Mouse (Mus musculus): ENCODE results near the gene Rbm38. TPM values are rescaled to one million over a fixed set of nuclear protein-coding genes. Genes with fewer than 3 reads are reported as not detected.

Gene Rbm38
- polyA plus RNA-seq (2012; ENCODE audit: insufficient read depth, insufficient read length, missing spikeins), result 13.5 and 14.5 TPM in 2 replicates

GRCm38 (mm10) chr2:173020430-173020829 is at the start of gene Rbm38:
TSS of gene Rbm38 (plus strand) at chr2:173020498.
- peaks cover 23% of the 10 kb centered on the region for H3K4me1 ChIP-seq (ENCODE audit: control insufficient read depth, insufficient read depth, insufficient read length, low read length)

GRCm38 (mm10) chr2:172971865-172972264 is 48.4 kb upstream of the Rbm38 start:
- H3K4me1 ChIP-seq (ENCODE audit: control insufficient read depth, insufficient read depth, insufficient read length, low read length), result no peaks in the 10 kb centered on the region
- no peak overlapping the region for H3K27ac ChIP-seq (replicated peaks; ENCODE audit: low read depth, low read length)
- H3K4me3 ChIP-seq (ENCODE audit: insufficient read depth, low read depth, low read length), result no peak overlapping the region

More at GRCm38 (mm10) chr2:173020430-173020829, at the start of gene Rbm38:
- peak within 1 kb of the TSS; percentile 60 for H3K4me3 ChIP-seq (ENCODE audit: insufficient read depth, low read depth, low read length)
- H3K27ac ChIP-seq (replicated peaks; ENCODE audit: low read depth, low read length), result no peak within 1 kb of the TSS

- Histone ChIP-seq H3K4me3 (ENCODE audit: insufficient read depth, low read depth, low read length) (no peak overlapping the region), H3K4me1 (ENCODE audit: control insufficient read depth, insufficient read depth, insufficient read length, low read length) (no peaks in the 10 kb centered on the region), H3K27ac (replicated peaks; ENCODE audit: low read depth, low read length) (no peak overlapping the region)
Observed at GRCm38 (mm10) chr2:172973806-172974565, 46.3 kb upstream of the Rbm38 start.

- no peak overlapping the region for H3K27ac ChIP-seq (replicated peaks; ENCODE audit: low read depth, low read length)
- no peaks in the 10 kb centered on the region for H3K4me1 ChIP-seq (ENCODE audit: control insufficient read depth, insufficient read depth, insufficient read length, low read length)
- H3K4me3 ChIP-seq (ENCODE audit: insufficient read depth, low read depth, low read length), result no peak overlapping the region
Observed at GRCm38 (mm10) chr2:172974701-172975100, 45.6 kb upstream of the Rbm38 start.

GRCm38 (mm10) chr2:172975159-172975558 is 45.1 kb upstream of the Rbm38 start:
- no peak overlapping the region for H3K4me3 ChIP-seq (ENCODE audit: insufficient read depth, low read depth, low read length)
- no peak overlapping the region for H3K27ac ChIP-seq (replicated peaks; ENCODE audit: low read depth, low read length)
- H3K4me1 ChIP-seq (ENCODE audit: control insufficient read depth, insufficient read depth, insufficient read length, low read length), result no peaks in the 10 kb centered on the region

- Histone ChIP-seq H3K4me3 (ENCODE audit: insufficient read depth, low read depth, low read length) (peak overlapping the region; percentile 37; the same call in 1 of the 2 replicates), H3K4me1 (ENCODE audit: control insufficient read depth, insufficient read depth, insufficient read length, low read length) (no peaks in the 10 kb centered on the region), H3K27ac (replicated peaks; ENCODE audit: low read depth, low read length) (no peak overlapping the region)
Observed at GRCm38 (mm10) chr2:172976661-172977238, 43.5 kb upstream of the Rbm38 start.

- Histone ChIP-seq H3K4me3 (ENCODE audit: insufficient read depth, low read depth, low read length) (peak within 1 kb of the TSS; percentile 37), H3K4me1 (ENCODE audit: control insufficient read depth, insufficient read depth, insufficient read length, low read length) (no peaks in the 10 kb centered on the region), H3K27ac (replicated peaks; ENCODE audit: low read depth, low read length) (no peak within 1 kb of the TSS)
Observed at GRCm38 (mm10) chr2:172977409-172978130, 42.7 kb upstream of the Rbm38 start, which contains the start of gene Spo11. TSS of gene Spo11 (plus strand) at chr2:172977700.

GRCm38 (mm10) chr2:172978131-172978633 is 42.1 kb upstream of the Rbm38 start:
- Histone ChIP-seq H3K27ac (replicated peaks; ENCODE audit: low read depth, low read length) (no peak overlapping the region), H3K4me1 (ENCODE audit: control insufficient read depth, insufficient read depth, insufficient read length, low read length) (no peaks in the 10 kb centered on the region), H3K4me3 (ENCODE audit: insufficient read depth, low read depth, low read length) (no peak overlapping the region)

- no peak overlapping the region for H3K4me3 ChIP-seq (ENCODE audit: insufficient read depth, low read depth, low read length)
- H3K4me1 ChIP-seq (ENCODE audit: control insufficient read depth, insufficient read depth, insufficient read length, low read length), result no peaks in the 10 kb centered on the region
- H3K27ac ChIP-seq (replicated peaks; ENCODE audit: low read depth, low read length), result no peak overlapping the region
Observed at GRCm38 (mm10) chr2:172979666-172980345, 40.5 kb upstream of the Rbm38 start.

- Histone ChIP-seq H3K4me3 (ENCODE audit: insufficient read depth, low read depth, low read length) (no peak overlapping the region), H3K4me1 (ENCODE audit: control insufficient read depth, insufficient read depth, insufficient read length, low read length) (no peaks in the 10 kb centered on the region), H3K27ac (replicated peaks; ENCODE audit: low read depth, low read length) (no peak overlapping the region)
Observed at GRCm38 (mm10) chr2:172982776-172983561, 37.3 kb upstream of the Rbm38 start.

GRCm38 (mm10) chr2:172990161-172990560 is 30.1 kb upstream of the Rbm38 start:
- Histone ChIP-seq H3K4me3 (ENCODE audit: insufficient read depth, low read depth, low read length) (no peak overlapping the region), H3K27ac (replicated peaks; ENCODE audit: low read depth, low read length) (no peak overlapping the region), H3K4me1 (ENCODE audit: control insufficient read depth, insufficient read depth, insufficient read length, low read length) (no peaks in the 10 kb centered on the region)

GRCm38 (mm10) chr2:172996207-172996606 is 24.1 kb upstream of the Rbm38 start:
- Histone ChIP-seq H3K27ac (replicated peaks; ENCODE audit: low read depth, low read length) (no peak overlapping the region), H3K4me1 (ENCODE audit: control insufficient read depth, insufficient read depth, insufficient read length, low read length) (peaks cover 2% of the 10 kb centered on the region; the same call in 1 of the 2 replicates), H3K4me3 (ENCODE audit: insufficient read depth, low read depth, low read length) (no peak overlapping the region)

- H3K27ac ChIP-seq (replicated peaks; ENCODE audit: low read depth, low read length), result no peak overlapping the region
- H3K4me3 ChIP-seq (ENCODE audit: insufficient read depth, low read depth, low read length), result no peak overlapping the region
- peaks cover 3% of the 10 kb centered on the region; the same call in 1 of the 2 replicates for H3K4me1 ChIP-seq (ENCODE audit: control insufficient read depth, insufficient read depth, insufficient read length, low read length)
Observed at GRCm38 (mm10) chr2:172997748-172998147, 22.6 kb upstream of the Rbm38 start.

GRCm38 (mm10) chr2:172998478-172998877 is 21.8 kb upstream of the Rbm38 start:
- H3K27ac ChIP-seq (replicated peaks; ENCODE audit: low read depth, low read length), result no peak overlapping the region
- no peak overlapping the region for H3K4me3 ChIP-seq (ENCODE audit: insufficient read depth, low read depth, low read length)
- peaks cover 3% of the 10 kb centered on the region; the same call in 1 of the 2 replicates for H3K4me1 ChIP-seq (ENCODE audit: control insufficient read depth, insufficient read depth, insufficient read length, low read length)
